Comparison of ENCODE assay signal across 9 mouse cellular contexts in genomic region chr11:99147920-99148289, GRCm38 (mm10). TPM values are rescaled to one million over a fixed set of nuclear protein-coding genes. Genes with fewer than 3 reads are reported as not detected.
DNase-seq lines count a peak whose midpoint lies in the region; ATAC-seq and TF ChIP-seq lines count a peak whose summit lies in the region.
"Had no signal": no experiment of that assay in that cellular context is flagged by ENCODE, and none has a peak within 500 bp of the region (broad histone marks: within the 10 kb centered on the region; RNA-seq: fewer than 3 reads in every experiment).

No protein-coding gene starts in this region.

- no peak overlapping the region for H3K9ac ChIP-seq in intestine, postnatal 0 days (ENCODE audit: low read depth, low read length)
- no peak overlapping the region for H3K9ac ChIP-seq in stomach, embryonic 15.5 days

- H3K4me1 ChIP-seq in intestine, postnatal 0 days (replicated peaks; ENCODE audit: control insufficient read depth, insufficient read depth, low read length) = 0 out of 2 replicates have a peak, but pooled peaks cover 8% of the 10 kb centered on the region
- peaks cover 29% of the 10 kb centered on the region for H3K4me1 ChIP-seq in stomach, embryonic 15.5 days

- WGBS in intestine, postnatal 0 days = 54% methylated on average over 4 of the region's 4 CpGs
- WGBS in stomach, embryonic 15.5 days = 23% methylated on average over 4 of the region's 4 CpGs

- no peak overlapping the region for H3K4me3 ChIP-seq in left cerebral cortex, adult 2 months
- no peak overlapping the region for H3K4me3 ChIP-seq in intestine, postnatal 0 days (ENCODE audit: low read depth, low read length)
- H3K4me3 ChIP-seq in stomach, embryonic 15.5 days (replicated peaks) = no peak overlapping the region

- no peak overlapping the region for H3K4me2 ChIP-seq in intestine, postnatal 0 days (replicated peaks; ENCODE audit: low read depth)
- H3K4me2 ChIP-seq in stomach, embryonic 15.5 days = peak overlapping the region; percentile 6; the same call in 1 of the 2 replicates

- intact Hi-C loops in left cerebral cortex, adult 2 months (cut with DNase I) = loop anchor here (1.0 to 2.0 kb wide), 4 partner anchors 21 to 225 kb away; partner anchors contain the start of gene Gjd3

- no peak for ATAC-seq in intestine, postnatal 0 days
- ATAC-seq in stomach, embryonic 15.5 days (ENCODE audit: insufficient read depth, low FRiP score, low read depth) = peak; percentile 61

- H3K27ac ChIP-seq in left cerebral cortex, adult 2 months = peak overlapping the region; percentile 50
- H3K27ac ChIP-seq in intestine, postnatal 0 days (ENCODE audit: low read depth, low read length) = peak overlapping the region; percentile 64; the same call in 1 of the 2 replicates
- H3K27ac ChIP-seq in stomach, embryonic 15.5 days = peak overlapping the region; percentile 95
- H3K27ac ChIP-seq: macrophage had no signal

- no peak for DNase-seq in left cerebral cortex, adult 2 months (ENCODE audit: extremely low spot score in 1 of 2, low spot score in 2 of 2)
- DNase-seq in left cerebral cortex, adult 18-20 months (ENCODE audit: low spot score in 2 of 2) = no peak
- peak; percentile 66 for DNase-seq in embryo, embryonic 9.5 days (ENCODE audit: extremely low spot score)
- DNase-seq in B cell, adult 2 months = no peak
- DNase-seq in urinary bladder, adult 2 months (ENCODE audit: low spot score) = no peak
- no peak for DNase-seq in cerebellum, adult 11 months

- no peaks in the 10 kb centered on the region for H3K9me3 ChIP-seq in intestine, postnatal 0 days (ENCODE audit: control insufficient read depth)
- H3K9me3 ChIP-seq in stomach, embryonic 15.5 days = no peaks in the 10 kb centered on the region

- H3K27me3 ChIP-seq in intestine, postnatal 0 days (replicated peaks; ENCODE audit: control insufficient read depth, insufficient read depth, low read length) = no peaks in the 10 kb centered on the region
- 0 out of 2 replicates have a peak, but pooled peaks cover 3% of the 10 kb centered on the region for H3K27me3 ChIP-seq in stomach, embryonic 15.5 days (replicated peaks)

- no peaks in the 10 kb centered on the region for H3K36me3 ChIP-seq in intestine, postnatal 0 days (ENCODE audit: control insufficient read depth, insufficient read depth)
- no peaks in the 10 kb centered on the region for H3K36me3 ChIP-seq in stomach, embryonic 15.5 days

- no peak for TF ChIP-seq CTCF in left cerebral cortex, adult 2 months (IDR thresholded peaks at IDR 0.05)
- TF ChIP-seq CTCF in intestine, postnatal 0 days (IDR thresholded peaks at IDR 0.05; ENCODE audit: low read depth) = no peak

RNA-seq across cellular contexts. Expression of gene Ccr7, which starts 7.0 kb away (rescaled TPM):
- total RNA-seq in left cerebral cortex, adult 2 months (2021) = not detected
- total RNA-seq in left cerebral cortex, adult 18-20 months (2021) = under 1 TPM in 1 of 2 experiments, not detected in 1; 0.49 TPM
- polyA plus RNA-seq in intestine, postnatal 0 days (2015; fragmentation: Nextera tagmentation; extraction: Ambion mirVana) = 0.14 TPM in 1 of 2 replicates, not detected in the other
- polyA plus RNA-seq in stomach, embryonic 15.5 days (2015; fragmentation: Nextera tagmentation; extraction: Ambion mirVana) = 0.21 and 0.27 TPM in 2 replicates
- polyA plus RNA-seq in urinary bladder, adult 2 months (2012; rRNA removed) = 1.0 and 1.3 TPM in 2 replicates

RNA-seq across cellular contexts. Expression of gene Tns4, which starts 58.8 kb away (rescaled TPM):
- total RNA-seq in left cerebral cortex, adult 2 months (2021) = 1 to 10 TPM in 1 of 2 experiments, under 1 TPM in 1; 0.19 to 1.1 TPM
- under 1 TPM; 0.14 to 0.16 TPM for total RNA-seq in left cerebral cortex, adult 18-20 months (2021)
- 0.39 and 0.53 TPM in 2 replicates for polyA plus RNA-seq in intestine, postnatal 0 days (2015; fragmentation: Nextera tagmentation; extraction: Ambion mirVana)
- 1.4 and 1.5 TPM in 2 replicates for polyA plus RNA-seq in stomach, embryonic 15.5 days (2015; fragmentation: Nextera tagmentation; extraction: Ambion mirVana)
- 26.0 and 28.6 TPM in 2 replicates for polyA plus RNA-seq in urinary bladder, adult 2 months (2012; rRNA removed)

Comparison
In these comparisons a context has a peak if more than half of its experiments do, and no peak if none do; other contexts are left out.
1. RNA of gene Tns4, which starts 58.8 kb away (polyA plus RNA-seq): 26.0 to 28.6 TPM in urinary bladder, adult 2 months; 1.4 to 1.5 TPM in stomach, embryonic 15.5 days and 0.39 to 0.53 TPM in intestine, postnatal 0 days; every median in the first group is over 10 times any median in the second.
2. Peak in every context shown above with its lines, with median percentiles within 50 percentile points of each other: H3K27ac ChIP-seq.